Mouse (Mus musculus): Measurements from ENCODE around the gene Actr2. TPM values are rescaled to one million over a fixed set of nuclear protein-coding genes. Genes with fewer than 3 reads are reported as not detected.

Gene Actr2
- polyA plus RNA-seq, 1 experiment = 353 TPM

DNA sequence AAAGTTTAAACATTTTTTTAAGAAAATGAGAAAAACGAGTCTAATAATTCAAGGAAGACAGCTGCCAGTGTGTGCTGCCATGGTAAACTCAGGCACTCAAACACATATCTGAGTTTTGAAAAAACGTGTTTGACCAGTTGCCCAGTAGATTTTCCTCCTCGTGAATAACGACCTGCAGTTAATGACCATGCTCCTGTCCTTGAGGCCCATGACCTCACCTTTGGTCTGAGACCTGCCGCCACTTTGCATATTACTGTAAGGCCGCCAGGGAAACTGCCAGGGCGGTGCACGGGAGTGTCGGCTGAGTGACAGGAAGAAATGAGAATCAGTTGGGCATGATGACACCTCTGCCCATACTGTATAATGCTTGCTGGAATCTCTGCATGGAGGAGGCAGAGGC, 85.0 kb downstream of the Actr2 start:
- Histone ChIP-seq H3K4me1 (ENCODE audit: control insufficient read depth, insufficient read depth, low read length) (peaks cover 6% of the 10 kb centered on the region), H3K27me3 (ENCODE audit: control insufficient read depth, insufficient read depth, low read length, poor library complexity, severe bottlenecking) (no peaks in the 10 kb centered on the region), H3K9ac (ENCODE audit: low read depth, poor library complexity, severe bottlenecking) (no peak overlapping the region), H3K4me3 (ENCODE audit: low read depth, low read length) (no peak overlapping the region), H3K27ac (ENCODE audit: insufficient read depth, low read length) (no peak overlapping the region), H3K9me3 (replicated peaks; ENCODE audit: control insufficient read depth, insufficient read depth, low read length, poor library complexity, severe bottlenecking) (peaks cover 7% of the 10 kb centered on the region), H3K36me3 (ENCODE audit: control insufficient read depth, insufficient read depth, low read length, poor library complexity, severe bottlenecking) (peaks cover 16% of the 10 kb centered on the region; the same call in 1 of the 2 replicates)
- TF ChIP-seq POLR2A (IDR thresholded peaks at IDR 0.05; ENCODE audit: insufficient read depth, low read length) (no peak), EP300 (IDR thresholded peaks at IDR 0.05; ENCODE audit: insufficient read depth, low read depth, low read length) (0 out of 2 replicates have a peak, but pooled peaks have one; percentile 43), CTCF (IDR thresholded peaks at IDR 0.05; ENCODE audit: low read depth, low read length) (no peak)

DNA sequence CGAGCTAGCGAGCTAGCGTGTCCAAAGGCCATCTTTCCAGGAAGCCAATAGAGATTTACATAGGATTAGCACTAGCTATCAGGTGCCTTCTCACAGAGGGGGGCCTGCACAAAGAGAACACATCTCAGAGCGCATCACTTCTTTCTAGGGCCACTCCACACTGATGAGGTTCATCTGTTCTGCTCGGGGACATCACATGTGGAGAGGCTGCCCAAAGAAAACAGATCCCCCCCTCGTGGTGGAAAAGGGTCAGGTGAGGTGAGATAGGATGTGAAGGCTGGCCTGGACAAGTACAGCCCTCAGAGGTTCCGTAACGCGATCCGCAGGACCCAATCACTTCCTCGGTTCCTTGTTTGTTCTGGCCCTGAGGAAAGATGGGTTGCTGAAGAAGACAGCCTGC, 86.8 kb downstream of the Actr2 start:
- TF ChIP-seq CTCF (IDR thresholded peaks at IDR 0.05; ENCODE audit: low read depth, low read length) (peak; percentile 17), POLR2A (IDR thresholded peaks at IDR 0.05; ENCODE audit: insufficient read depth, low read length) (no peak)
- Histone ChIP-seq H3K27ac (ENCODE audit: insufficient read depth, low read length) (peak overlapping the region; percentile 1), H3K9ac (ENCODE audit: low read depth, poor library complexity, severe bottlenecking) (no peak overlapping the region), H3K4me3 (ENCODE audit: low read depth, low read length) (no peak overlapping the region), H3K36me3 (ENCODE audit: control insufficient read depth, insufficient read depth, low read length, poor library complexity, severe bottlenecking) (peaks cover 31% of the 10 kb centered on the region), H3K4me1 (ENCODE audit: control insufficient read depth, insufficient read depth, low read length) (peaks cover 6% of the 10 kb centered on the region), H3K9me3 (replicated peaks; ENCODE audit: control insufficient read depth, insufficient read depth, low read length, poor library complexity, severe bottlenecking) (peaks cover 25% of the 10 kb centered on the region), H3K27me3 (ENCODE audit: control insufficient read depth, insufficient read depth, low read length, poor library complexity, severe bottlenecking) (no peaks in the 10 kb centered on the region)

DNA sequence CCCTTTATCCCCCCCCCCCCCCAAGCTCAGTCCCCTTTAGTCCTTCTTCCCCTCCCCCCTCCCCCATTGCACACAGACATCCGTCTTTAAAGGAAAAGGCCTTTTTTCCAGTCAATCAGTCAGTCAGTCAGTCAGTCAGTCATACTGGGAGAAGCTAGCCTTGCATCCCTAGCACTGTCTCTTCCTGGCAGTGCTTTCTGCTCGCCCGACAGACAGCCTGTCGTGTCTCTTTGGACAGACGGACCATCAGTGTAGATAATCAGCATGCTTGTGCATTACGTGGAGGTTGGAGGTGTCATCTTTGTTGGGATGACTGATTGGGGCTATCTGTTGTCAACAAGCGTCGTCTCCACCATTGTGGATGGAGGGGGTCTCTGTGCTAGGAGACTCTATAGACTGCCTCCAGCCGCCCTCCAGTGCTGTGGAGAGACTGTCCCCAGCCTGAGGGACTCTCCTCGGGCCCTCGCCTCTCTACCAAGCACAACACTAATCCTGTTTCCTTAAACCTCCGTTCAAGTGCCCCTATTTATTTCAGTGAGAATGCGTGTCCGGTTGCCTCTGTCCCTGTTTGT, 89.7 kb downstream of the Actr2 start:
- Histone ChIP-seq H3K27ac (ENCODE audit: insufficient read depth, low read length) (no peak overlapping the region), H3K36me3 (ENCODE audit: control insufficient read depth, insufficient read depth, low read length, poor library complexity, severe bottlenecking) (peaks cover 54% of the 10 kb centered on the region), H3K9me3 (replicated peaks; ENCODE audit: control insufficient read depth, insufficient read depth, low read length, poor library complexity, severe bottlenecking) (peaks cover 52% of the 10 kb centered on the region), H3K27me3 (ENCODE audit: control insufficient read depth, insufficient read depth, low read length, poor library complexity, severe bottlenecking) (no peaks in the 10 kb centered on the region), H3K4me1 (ENCODE audit: control insufficient read depth, insufficient read depth, low read length) (peaks cover 6% of the 10 kb centered on the region), H3K4me3 (ENCODE audit: low read depth, low read length) (no peak overlapping the region), H3K9ac (ENCODE audit: low read depth, poor library complexity, severe bottlenecking) (no peak overlapping the region)
- no peak for TF ChIP-seq CTCF (IDR thresholded peaks at IDR 0.05; ENCODE audit: low read depth, low read length)
- no peak for TF ChIP-seq POLR2A (IDR thresholded peaks at IDR 0.05; ENCODE audit: insufficient read depth, low read length)
- no peak for TF ChIP-seq EP300 (IDR thresholded peaks at IDR 0.05; ENCODE audit: insufficient read depth, low read depth, low read length)

DNA sequence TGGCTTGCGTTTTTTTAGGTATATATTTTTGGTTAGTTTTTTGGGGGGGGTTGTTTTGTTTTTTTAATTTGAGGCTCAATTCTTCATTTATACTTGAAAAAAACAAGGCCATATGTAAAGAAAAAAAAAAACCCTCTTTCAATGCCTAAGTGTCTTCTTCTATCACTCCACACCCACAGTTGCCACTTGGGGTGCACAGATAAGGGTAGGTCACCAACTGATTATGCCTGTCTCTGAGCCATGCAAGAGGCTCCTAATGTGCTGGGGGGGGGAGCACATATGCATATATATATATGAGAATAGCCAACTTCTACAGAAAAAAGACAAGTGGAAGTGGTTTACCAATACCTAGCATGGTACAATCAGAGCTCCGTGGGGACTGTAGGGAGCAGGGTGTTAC, 90.3 kb downstream of the Actr2 start:
- peaks cover 60% of the 10 kb centered on the region for H3K36me3 ChIP-seq (ENCODE audit: control insufficient read depth, insufficient read depth, low read length, poor library complexity, severe bottlenecking)
- H3K9me3 ChIP-seq (replicated peaks; ENCODE audit: control insufficient read depth, insufficient read depth, low read length, poor library complexity, severe bottlenecking) = peaks cover 57% of the 10 kb centered on the region
- H3K4me3 ChIP-seq (ENCODE audit: low read depth, low read length) = no peak overlapping the region
- TF ChIP-seq EP300 (IDR thresholded peaks at IDR 0.05; ENCODE audit: insufficient read depth, low read depth, low read length) (no peak), CTCF (IDR thresholded peaks at IDR 0.05; ENCODE audit: low read depth, low read length) (no peak), POLR2A (IDR thresholded peaks at IDR 0.05; ENCODE audit: insufficient read depth, low read length) (no peak)
- H3K27ac ChIP-seq (ENCODE audit: insufficient read depth, low read length) = no peak overlapping the region
- H3K27me3 ChIP-seq (ENCODE audit: control insufficient read depth, insufficient read depth, low read length, poor library complexity, severe bottlenecking) = no peaks in the 10 kb centered on the region
- H3K4me1 ChIP-seq (ENCODE audit: control insufficient read depth, insufficient read depth, low read length) = peaks cover 6% of the 10 kb centered on the region
- no peak overlapping the region for H3K9ac ChIP-seq (ENCODE audit: low read depth, poor library complexity, severe bottlenecking)

DNA sequence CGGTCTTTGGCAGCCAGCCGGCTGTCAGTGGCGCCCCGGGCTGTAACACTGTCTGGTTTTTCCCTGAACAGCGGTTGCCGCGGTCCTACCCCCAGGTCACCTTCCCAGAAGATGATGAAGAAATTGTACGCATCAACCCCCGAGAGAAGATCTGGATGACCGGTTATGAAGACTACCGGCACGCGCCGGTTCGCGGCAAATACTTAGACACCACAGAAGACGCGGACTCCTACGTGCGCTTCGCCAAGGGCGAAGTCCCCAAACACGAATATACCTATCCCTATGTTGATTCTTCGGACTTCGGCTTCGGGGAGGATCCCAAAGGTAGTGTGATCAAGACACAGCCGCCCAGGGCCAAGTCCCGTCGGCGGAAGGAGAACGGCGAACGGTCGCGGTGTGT, 92.0 kb downstream of the Actr2 start:
- Histone ChIP-seq H3K27me3 (ENCODE audit: control insufficient read depth, insufficient read depth, low read length, poor library complexity, severe bottlenecking) (no peaks in the 10 kb centered on the region), H3K9me3 (replicated peaks; ENCODE audit: control insufficient read depth, insufficient read depth, low read length, poor library complexity, severe bottlenecking) (peaks cover 64% of the 10 kb centered on the region), H3K36me3 (ENCODE audit: control insufficient read depth, insufficient read depth, low read length, poor library complexity, severe bottlenecking) (peaks cover 69% of the 10 kb centered on the region), H3K27ac (ENCODE audit: insufficient read depth, low read length) (no peak overlapping the region), H3K4me1 (ENCODE audit: control insufficient read depth, insufficient read depth, low read length) (no peaks in the 10 kb centered on the region), H3K9ac (ENCODE audit: low read depth, poor library complexity, severe bottlenecking) (no peak overlapping the region), H3K4me3 (ENCODE audit: low read depth, low read length) (no peak overlapping the region)
- no peak for TF ChIP-seq POLR2A (IDR thresholded peaks at IDR 0.05; ENCODE audit: insufficient read depth, low read length)
- TF ChIP-seq CTCF (IDR thresholded peaks at IDR 0.05; ENCODE audit: low read depth, low read length) = no peak
- no peak for TF ChIP-seq EP300 (IDR thresholded peaks at IDR 0.05; ENCODE audit: insufficient read depth, low read depth, low read length)

DNA sequence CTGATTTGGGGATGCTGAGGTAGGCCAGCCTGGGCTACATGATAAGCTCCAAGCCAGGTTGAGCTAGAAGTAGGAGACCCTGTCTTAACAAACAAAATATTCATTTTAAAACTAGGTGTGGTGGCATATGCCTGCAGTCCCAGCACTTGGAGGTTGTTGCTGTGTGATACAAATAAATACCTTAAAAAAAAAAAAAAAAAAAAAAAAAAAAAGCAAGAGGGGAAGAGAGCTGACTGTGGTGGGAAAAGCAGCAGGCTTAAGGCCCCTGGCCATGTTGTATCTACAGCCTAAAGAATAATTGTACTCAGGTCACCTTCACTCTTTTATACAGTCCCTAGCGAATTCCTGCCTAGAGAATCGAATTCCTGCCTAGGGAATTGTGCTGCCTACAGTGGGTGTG, 93.8 kb downstream of the Actr2 start:
- Histone ChIP-seq H3K4me3 (ENCODE audit: low read depth, low read length) (no peak overlapping the region), H3K36me3 (ENCODE audit: control insufficient read depth, insufficient read depth, low read length, poor library complexity, severe bottlenecking) (peaks cover 62% of the 10 kb centered on the region), H3K27me3 (ENCODE audit: control insufficient read depth, insufficient read depth, low read length, poor library complexity, severe bottlenecking) (no peaks in the 10 kb centered on the region), H3K9ac (ENCODE audit: low read depth, poor library complexity, severe bottlenecking) (no peak overlapping the region), H3K9me3 (replicated peaks; ENCODE audit: control insufficient read depth, insufficient read depth, low read length, poor library complexity, severe bottlenecking) (peaks cover 62% of the 10 kb centered on the region), H3K27ac (ENCODE audit: insufficient read depth, low read length) (no peak overlapping the region), H3K4me1 (ENCODE audit: control insufficient read depth, insufficient read depth, low read length) (no peaks in the 10 kb centered on the region)
- TF ChIP-seq CTCF (IDR thresholded peaks at IDR 0.05; ENCODE audit: low read depth, low read length) (no peak), EP300 (IDR thresholded peaks at IDR 0.05; ENCODE audit: insufficient read depth, low read depth, low read length) (no peak), POLR2A (IDR thresholded peaks at IDR 0.05; ENCODE audit: insufficient read depth, low read length) (no peak)

Measured in ES-Bruce4 (cell line).